Mouse (Mus musculus) liver, embryonic 14.5 days (tissue): Measurements from ENCODE around the gene Fam234b.

Source experiments
- CTCF ChIP-seq: IDR thresholded peaks from 2 replicates; pipeline ENCODE4 v1.5.1; 2016; ENCODE audit warnings: antibody characterized with exemption, low read depth, control low read depth
- EP300 ChIP-seq: IDR thresholded peaks from 2 replicates; pipeline ENCODE4 v1.6.1; 2016; ENCODE audit warnings: antibody characterized with exemption, low read depth

GRCm38 (mm10) chr6:135275231-135275630 lies 77.5 kb downstream of the Fam234b start:
- TF ChIP-seq CTCF (no peak), EP300 (no peak)
